Mouse (Mus musculus) bone marrow, adult 2 months (tissue): ENCODE data around the gene Gpr157. TPM values are rescaled to one million over a fixed set of nuclear protein-coding genes. Genes with fewer than 3 reads are reported as not detected.
A peak's percentile ranks its signal among the peaks of the same experiment; 100 is the strongest.

Experiments used
- H3K27ac ChIP-seq: fragments of 200-500 bp; 2 replicates; pipeline ENCODE4 v1.5.1; 2012; ENCODE audit warnings: low read depth, mild to moderate bottlenecking, control low read depth, inconsistent platforms, low read length; ENCODE audit not compliant: control insufficient read depth, poor library complexity, insufficient read depth
- H3K4me1 ChIP-seq: fragments of 200-500 bp; 2 replicates; pipeline ENCODE4 v1.6.1; 2011; ENCODE audit warnings: low read length; ENCODE audit not compliant: control insufficient read depth, insufficient read depth
- H3K4me3 ChIP-seq: fragments of 200-500 bp; replicated peaks from 2 replicates; pipeline ENCODE3; 2011; ENCODE audit warnings: mild to moderate bottlenecking, low read depth, low read length, control low read depth; ENCODE audit not compliant: control insufficient read depth
- CTCF ChIP-seq: fragments of 200-500 bp; IDR thresholded peaks from 2 replicates; pipeline ENCODE4 v1.5.1; 2011; ENCODE audit warnings: low read length, control low read depth; ENCODE audit not compliant: control insufficient read depth, insufficient read depth
- POLR2A ChIP-seq: fragments of 200-500 bp; IDR thresholded peaks from 2 replicates; pipeline ENCODE4 v1.6.1; 2011; ENCODE audit warnings: low read depth, mild to moderate bottlenecking, control low read depth, low read length, borderline replicate concordance; ENCODE audit not compliant: control insufficient read depth
- WGBS: fragments of 180-500 bp; shearing (Covaris S2); methylation state at CpG from one replicate; pipeline ENCODE4 v1.1.7; 2018; 5-methylcytosine and 5-hydroxymethylcytosine counted together
- polyA plus RNA-seq: library from polyadenylated mRNA; stranded (reverse); fragments of >200 nt; gene quantifications from 2 replicates; pipeline ENCODE4 v1.2.4, GENCODE M21; 2011; ENCODE audit warnings: low replicate concordance; ENCODE audit not compliant: missing spikeins, insufficient read depth, insufficient read length

The Gpr157 gene
- polyA plus RNA-seq, 1 experiment = 1.6 TPM

DNA sequence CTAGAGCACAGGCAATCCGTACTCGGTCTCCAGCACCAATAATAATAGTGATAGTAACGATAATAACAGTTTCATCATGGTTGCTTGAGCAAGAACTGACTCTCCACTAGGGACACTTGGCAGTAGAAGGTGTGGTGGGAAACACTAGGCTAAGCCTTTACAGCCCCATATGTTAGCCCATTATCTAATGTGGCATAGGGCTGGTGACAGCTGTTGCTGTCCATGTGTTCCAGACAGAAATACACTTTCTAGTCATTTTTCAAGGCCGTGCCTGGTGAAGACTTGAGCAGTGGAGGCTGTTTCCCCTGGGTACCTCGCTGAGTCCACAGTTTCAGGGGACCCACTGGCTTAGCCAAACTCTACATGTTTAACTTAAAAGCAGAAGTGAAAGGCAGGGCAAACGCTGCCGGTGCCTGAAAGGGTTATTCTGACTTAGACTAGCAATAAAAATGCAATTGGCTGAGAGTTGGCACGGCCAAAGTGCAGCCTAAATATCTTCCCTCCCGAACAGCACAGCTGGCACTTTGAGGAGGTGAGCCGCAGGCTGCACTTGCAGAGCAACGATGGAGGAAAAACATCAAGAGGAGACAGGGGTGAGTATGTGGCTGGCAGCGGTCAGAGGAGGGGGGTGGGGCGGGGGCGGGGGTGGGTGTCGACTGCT lies 33.1 kb downstream of the Gpr157 start:
- Histone ChIP-seq H3K4me1 (no peaks in the 10 kb centered on the region; the same call in 1 of the 2 replicates), H3K27ac (no peak overlapping the region), H3K4me3 (no peak overlapping the region)
- 12% methylated on average over 15 of the region's 15 CpGs for WGBS
- TF ChIP-seq CTCF = no peak

DNA sequence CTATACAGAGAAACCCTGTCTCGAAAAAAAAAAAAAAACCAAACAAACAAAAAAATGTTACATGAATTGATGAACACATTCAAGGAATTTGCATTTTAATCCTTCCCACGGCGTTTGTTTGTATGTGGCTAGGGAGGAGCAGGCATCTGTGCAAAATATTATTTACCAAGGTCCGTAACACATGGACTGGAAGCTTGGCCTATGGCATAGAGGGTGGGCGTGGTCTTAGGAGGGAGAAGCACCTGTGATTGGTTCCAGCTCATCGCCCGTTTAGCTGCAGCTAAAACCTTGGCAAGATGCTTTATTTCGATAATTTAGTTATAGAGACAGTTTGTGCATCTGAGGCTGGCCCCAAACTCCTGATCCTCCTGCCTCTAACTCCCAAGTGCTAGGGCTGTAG lies 34.3 kb downstream of the Gpr157 start:
- no peak overlapping the region for H3K27ac ChIP-seq
- H3K4me3 ChIP-seq = no peak overlapping the region
- WGBS = 76% methylated on average over 8 of the region's 8 CpGs
- H3K4me1 ChIP-seq = no peaks in the 10 kb centered on the region; the same call in 1 of the 2 replicates
- TF ChIP-seq POLR2A (no peak), CTCF (no peak)

DNA sequence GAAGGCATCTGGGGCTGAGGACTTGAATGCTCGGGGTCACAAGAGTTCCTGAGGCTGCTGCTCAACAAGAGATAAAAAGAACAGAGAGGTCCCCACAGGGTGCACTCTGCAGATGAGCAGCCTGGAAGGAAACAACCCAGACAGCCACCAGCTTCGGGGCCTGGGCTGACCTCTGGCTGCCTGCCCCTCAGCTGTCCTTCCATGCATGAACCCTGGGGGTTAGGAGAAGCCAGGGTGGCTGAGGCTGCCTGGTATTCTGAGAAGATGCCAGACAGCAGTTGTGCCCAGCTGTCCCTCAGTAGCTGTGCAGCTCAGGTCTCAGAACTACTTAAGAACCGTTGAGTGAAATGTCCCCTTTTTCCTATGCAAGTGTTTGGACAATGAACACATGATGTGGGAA lies 35.3 kb downstream of the Gpr157 start:
- H3K27ac ChIP-seq = no peak overlapping the region
- no peaks in the 10 kb centered on the region; the same call in 1 of the 2 replicates for H3K4me1 ChIP-seq
- WGBS = 69% methylated on average over 3 of the region's 3 CpGs
- H3K4me3 ChIP-seq = no peak overlapping the region
- no peak for TF ChIP-seq POLR2A
- no peak for TF ChIP-seq CTCF

GRCm38 (mm10) chr4:150126373-150126772 lies 39.2 kb downstream of the Gpr157 start:
- Histone ChIP-seq H3K27ac (no peak overlapping the region), H3K4me3 (no peak overlapping the region), H3K4me1 (no peaks in the 10 kb centered on the region)
- 81% methylated on average over 5 of the region's 5 CpGs for WGBS
- TF ChIP-seq POLR2A (no peak), CTCF (no peak)

DNA sequence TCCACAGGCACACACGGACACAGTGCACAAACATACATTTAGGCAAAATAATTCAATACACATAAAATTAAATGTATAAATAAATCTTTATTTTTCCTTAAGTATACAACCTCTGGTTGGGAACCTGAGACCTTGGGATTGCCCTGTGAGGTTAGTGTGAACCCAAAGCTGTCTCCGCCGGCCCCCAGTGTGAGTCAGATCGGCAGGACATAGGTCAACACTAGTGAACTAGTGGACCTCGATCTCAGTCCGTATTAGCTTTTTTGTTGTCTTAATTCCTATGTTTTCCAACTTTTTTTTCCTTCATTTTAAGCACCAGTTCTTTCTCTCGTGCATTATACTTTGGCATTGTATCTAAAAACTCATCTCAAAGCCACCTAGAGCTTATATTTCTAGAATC lies 40.7 kb downstream of the Gpr157 start:
- Histone ChIP-seq H3K4me3 (no peak overlapping the region), H3K27ac (no peak overlapping the region), H3K4me1 (no peaks in the 10 kb centered on the region)
- 87% methylated on average over 7 of the region's 7 CpGs for WGBS
- TF ChIP-seq CTCF = no peak
- no peak for TF ChIP-seq POLR2A

- no peaks in the 10 kb centered on the region for H3K4me1 ChIP-seq
- no peak overlapping the region for H3K4me3 ChIP-seq
- H3K27ac ChIP-seq = no peak overlapping the region
- TF ChIP-seq POLR2A = no peak
- TF ChIP-seq CTCF = no peak
- 87% methylated on average over 8 of the region's 8 CpGs for WGBS
Measured at GRCm38 (mm10) chr4:150128571-150128970, 41.4 kb downstream of the Gpr157 start.

- H3K4me1 ChIP-seq = no peaks in the 10 kb centered on the region
- H3K4me3 ChIP-seq = no peak overlapping the region
- H3K27ac ChIP-seq = no peak overlapping the region
- 21% methylated on average over 2 of the region's 2 CpGs for WGBS
- TF ChIP-seq CTCF = no peak
Measured at GRCm38 (mm10) chr4:150130661-150131060, 43.5 kb downstream of the Gpr157 start.

- WGBS = 21% methylated on average over 24 of the region's 24 CpGs
- no peak overlapping the region for H3K27ac ChIP-seq
- no peak for TF ChIP-seq CTCF
- no peak for TF ChIP-seq POLR2A
- H3K4me1 ChIP-seq = no peaks in the 10 kb centered on the region
- H3K4me3 ChIP-seq = peak overlapping the region; percentile 2
Measured at GRCm38 (mm10) chr4:150132692-150133271, 45.6 kb downstream of the Gpr157 start.

DNA sequence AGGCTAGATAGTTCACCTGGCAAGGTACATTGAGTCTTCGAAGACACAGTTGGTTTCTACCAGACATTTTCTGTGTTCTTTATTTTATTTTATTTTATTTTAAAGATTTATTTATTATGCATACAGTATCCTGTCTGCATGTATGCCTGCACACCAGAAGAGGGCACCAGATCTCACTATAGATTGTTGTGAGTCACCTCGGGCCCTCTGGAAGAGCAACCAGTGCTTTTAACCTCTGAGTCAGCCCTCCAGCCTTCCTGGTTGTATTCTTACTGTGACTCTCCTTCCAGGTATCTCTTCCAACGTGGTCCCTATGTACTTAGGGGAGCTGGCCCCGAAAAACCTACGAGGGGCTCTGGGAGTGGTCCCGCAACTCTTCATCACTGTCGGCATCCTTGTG lies 48.1 kb downstream of the Gpr157 start:
- H3K4me1 ChIP-seq = no peaks in the 10 kb centered on the region
- TF ChIP-seq CTCF = no peak
- no peak for TF ChIP-seq POLR2A
- no peak overlapping the region for H3K4me3 ChIP-seq
- 79% methylated on average over 7 of the region's 7 CpGs for WGBS
- no peak overlapping the region for H3K27ac ChIP-seq
